Mouse (Mus musculus) cerebellum, adult (tissue): ENCODE results near the gene Proser2.

Experiments
- ATAC-seq: cut with Nextera tagmentation; 2 replicates; pipeline ENCODE4 v1.9.2; 2017; ENCODE audit warnings: mild to moderate bottlenecking, moderate library complexity, mixed read lengths; ENCODE audit not compliant: insufficient number of reproducible peaks, low FRiP score, low TSS enrichment

Proser2 gene

DNA sequence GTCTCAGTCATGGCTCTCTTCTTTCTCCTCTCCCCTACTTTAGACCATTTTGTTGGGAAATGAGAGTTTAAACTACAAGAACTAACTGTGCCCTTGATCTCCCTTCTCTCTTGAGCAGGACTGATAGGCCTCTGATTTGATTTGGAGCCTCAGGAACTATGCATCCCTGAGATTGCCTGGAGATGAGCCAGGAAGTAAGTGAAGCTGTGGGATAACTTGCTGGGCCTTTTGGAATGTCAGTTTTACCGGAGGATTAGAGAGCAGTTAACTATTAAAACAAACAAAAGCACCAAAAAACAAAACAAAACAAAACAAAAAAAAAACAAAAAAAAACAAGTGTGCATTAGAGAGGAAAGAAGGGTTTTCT lies 54.5 kb downstream of the Proser2 start:
- no peak for ATAC-seq

DNA sequence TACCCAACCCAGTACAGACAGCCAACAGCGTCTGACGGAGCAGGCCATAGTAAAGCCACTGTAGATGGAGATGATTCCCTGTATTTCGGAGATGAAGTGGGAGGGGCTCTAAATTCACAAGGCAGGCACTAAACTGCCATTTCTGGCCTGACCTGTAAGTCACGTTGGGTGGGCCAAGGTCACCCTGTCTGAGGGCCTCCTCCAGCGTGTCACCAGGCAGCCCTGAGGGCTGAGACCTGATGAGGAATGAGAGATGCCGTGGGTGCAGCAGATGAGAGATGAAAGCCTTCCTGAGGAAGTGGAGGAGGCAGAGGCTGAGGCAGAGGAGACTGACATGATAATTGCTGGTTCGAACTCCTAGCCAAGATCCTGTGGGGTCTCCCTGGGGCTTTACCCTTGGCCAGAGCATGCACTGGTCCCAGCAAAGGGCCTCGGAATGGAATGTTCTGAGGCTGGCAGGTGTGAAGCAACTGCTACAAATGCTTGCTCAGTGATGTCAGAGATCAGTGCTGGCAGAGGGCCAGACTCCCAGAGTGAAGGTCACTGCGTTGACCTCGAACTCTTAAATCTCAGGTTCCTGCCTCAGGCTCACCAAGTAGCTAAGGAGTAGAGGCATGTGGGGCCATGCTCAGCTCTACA lies 55.0 kb downstream of the Proser2 start:
- ATAC-seq, result no peak

GRCm38 (mm10) chr2:6072685-6073260 lies 57.2 kb downstream of the Proser2 start:
- ATAC-seq, result no peak

GRCm38 (mm10) chr2:6071598-6072440 lies 58.2 kb downstream of the Proser2 start:
- no peak for ATAC-seq

DNA sequence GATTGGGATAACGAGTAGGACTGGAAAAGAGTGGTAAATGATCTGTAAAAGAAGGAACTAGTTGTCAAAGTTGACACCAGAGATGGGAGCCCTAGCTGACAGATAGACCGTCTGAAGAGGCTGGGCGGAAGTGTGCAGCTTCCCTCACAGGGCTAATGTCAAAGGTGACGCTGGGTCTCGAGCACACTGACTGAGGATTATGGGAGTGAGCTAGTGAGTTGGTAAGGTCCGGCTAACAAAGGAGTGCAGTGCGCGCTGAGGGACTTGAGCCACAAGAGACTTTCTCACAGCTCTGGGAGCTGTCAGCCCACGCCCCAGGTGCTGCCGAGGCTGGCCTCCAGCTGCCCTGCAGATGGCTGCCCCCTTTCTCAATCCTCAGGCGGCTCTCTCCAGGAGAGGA lies 59.1 kb downstream of the Proser2 start:
- no peak for ATAC-seq

DNA sequence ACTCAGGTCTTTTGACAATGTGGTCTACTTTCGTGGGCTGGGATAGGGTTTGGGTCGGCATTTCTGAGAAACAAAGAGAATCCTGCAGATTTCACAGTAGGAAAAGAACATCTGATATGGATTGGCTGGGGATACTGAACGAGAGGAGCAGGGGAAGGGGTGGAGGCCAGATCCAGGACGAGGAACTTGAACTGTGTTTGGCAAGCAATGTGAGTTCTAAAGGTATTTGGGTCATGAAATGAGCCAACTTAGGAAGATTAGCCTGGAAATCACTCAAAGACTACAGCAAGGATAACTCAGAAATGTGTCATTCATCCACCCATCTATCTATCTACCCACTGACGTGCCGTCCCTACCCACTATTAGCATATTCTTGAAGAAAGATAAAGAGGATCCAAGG lies 62.7 kb downstream of the Proser2 start:
- no peak for ATAC-seq

DNA sequence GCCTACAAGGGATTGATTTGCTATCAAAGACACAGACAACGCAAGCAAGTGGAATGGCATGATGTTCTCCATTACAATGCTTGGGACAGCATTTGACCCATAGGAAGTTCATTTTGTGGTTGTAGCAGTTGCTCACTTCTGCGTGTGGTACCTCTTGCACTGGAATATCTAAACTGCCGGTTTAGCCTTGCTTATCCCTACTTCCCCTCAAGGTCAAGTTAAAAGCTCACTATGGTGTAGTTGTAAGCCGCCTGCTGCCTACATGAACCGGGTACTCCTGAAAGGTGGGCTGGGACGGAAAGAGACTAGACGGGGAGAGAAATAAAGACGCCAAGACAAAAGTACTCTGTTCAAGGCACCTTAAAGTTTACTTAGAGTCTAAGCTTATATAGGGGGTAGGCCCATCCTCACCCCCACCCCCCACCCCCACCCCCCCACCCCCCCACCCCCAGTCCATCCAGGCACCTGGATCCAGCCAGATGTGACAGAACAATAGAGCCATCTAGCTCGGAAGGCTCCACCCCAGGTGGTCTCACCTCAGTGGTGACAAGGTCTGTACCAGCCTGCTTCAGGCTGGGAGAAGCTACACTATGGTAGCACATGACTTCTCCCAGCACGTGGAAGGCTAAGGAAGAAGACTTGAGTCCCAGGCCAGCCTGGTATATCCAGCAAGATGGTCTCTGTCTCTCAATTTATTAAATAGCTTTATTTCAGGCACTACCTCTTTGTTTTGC lies 69.8 kb downstream of the Proser2 start:
- ATAC-seq, result no peak

DNA sequence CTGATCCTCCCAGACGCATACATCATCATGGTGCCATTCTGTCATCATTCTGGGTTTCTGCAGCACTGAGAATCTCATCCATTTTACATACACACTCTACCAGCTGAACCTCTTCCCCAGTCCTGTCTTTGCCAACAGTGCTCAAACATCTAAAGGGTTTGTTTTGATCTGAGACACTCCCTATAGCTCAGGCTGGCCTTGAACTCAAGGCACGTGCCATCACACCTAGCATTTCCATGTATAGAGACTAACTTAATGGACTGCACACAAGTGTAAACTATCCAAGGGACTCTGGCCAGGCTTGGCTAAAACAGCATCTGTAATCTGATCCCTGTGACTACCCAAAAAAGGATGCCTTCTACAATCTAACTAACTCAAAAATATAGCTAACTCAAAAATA lies 70.7 kb downstream of the Proser2 start:
- no peak for ATAC-seq

DNA sequence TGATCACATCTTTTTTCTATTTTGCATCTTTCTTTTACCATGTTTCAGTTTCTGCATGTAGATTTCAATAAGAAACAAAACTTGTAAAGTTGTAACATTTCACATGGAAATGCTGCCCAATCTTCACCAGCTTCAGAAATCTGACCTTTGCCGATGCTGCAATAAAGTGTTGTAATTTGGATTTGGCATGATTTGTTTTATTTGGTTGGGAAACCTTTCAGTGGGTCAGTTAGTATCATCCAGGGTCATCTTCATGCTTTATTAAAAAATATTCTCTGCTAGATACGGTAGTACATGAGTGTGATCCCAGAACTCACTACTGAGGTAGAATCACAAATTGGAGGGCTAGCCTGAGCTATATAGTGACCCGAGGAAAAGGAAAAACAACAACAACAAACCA lies 73.5 kb downstream of the Proser2 start:
- no peak for ATAC-seq

DNA sequence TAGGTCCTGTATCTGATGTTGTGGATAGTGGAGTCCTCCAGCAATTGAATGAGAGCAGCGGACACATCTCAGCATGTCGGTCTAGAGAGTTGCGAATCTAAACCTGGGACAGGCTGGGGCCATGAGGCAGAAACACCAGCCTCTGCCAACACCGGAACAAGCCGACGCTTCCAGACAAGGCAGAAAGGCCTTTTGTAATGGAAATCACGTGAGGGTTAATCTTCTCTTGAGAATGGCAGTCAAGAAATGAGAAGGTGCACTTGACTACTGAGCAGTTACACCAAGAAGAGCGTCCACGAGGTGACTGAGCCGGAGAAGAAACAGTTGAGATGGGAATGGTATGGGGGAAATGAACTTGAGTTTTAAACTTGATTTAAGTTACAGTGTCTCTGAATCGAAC lies 74.5 kb downstream of the Proser2 start:
- ATAC-seq, result no peak

DNA sequence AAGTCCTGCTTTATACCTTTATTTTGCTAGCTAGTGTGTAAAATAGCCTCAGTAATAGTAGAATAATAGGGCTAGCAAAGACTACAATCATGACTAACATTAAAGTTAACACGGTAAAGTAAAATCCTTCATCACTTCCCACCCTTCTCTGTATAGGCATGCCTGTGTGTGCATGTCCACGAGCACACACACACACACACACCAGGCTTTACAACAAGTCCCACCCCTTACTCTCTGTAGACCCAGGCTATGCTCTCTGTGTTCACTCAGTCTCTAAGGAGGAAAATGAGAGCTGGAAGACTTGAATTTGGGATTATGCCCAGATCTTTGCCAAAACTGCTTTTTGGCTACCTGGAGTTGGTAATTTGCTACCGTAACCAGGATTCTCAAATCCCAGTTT lies 81.0 kb downstream of the Proser2 start:
- no peak for ATAC-seq

DNA sequence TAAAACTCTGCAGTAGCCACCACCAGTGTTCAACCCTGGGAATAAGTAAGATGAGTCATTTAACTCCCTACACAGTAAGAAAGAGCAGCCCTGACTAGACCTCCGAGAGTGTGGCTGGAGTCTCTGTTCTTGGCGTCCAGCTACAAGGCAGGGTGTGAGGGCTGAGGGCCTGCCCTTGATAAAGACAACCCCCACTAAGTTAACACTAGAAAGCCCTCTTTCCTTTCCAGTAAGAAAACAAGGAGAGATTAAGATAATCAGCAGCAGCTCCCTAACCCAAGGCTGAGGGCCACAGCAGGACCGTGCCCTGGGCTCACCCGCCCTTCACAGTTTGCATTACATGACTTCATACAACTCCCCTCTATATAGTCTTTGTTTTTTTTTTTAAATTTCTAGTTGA lies 81.4 kb downstream of the Proser2 start:
- no peak for ATAC-seq
